Mouse (Mus musculus): ENCODE measurements around the gene Nup54.

Gene Nup54

DNA sequence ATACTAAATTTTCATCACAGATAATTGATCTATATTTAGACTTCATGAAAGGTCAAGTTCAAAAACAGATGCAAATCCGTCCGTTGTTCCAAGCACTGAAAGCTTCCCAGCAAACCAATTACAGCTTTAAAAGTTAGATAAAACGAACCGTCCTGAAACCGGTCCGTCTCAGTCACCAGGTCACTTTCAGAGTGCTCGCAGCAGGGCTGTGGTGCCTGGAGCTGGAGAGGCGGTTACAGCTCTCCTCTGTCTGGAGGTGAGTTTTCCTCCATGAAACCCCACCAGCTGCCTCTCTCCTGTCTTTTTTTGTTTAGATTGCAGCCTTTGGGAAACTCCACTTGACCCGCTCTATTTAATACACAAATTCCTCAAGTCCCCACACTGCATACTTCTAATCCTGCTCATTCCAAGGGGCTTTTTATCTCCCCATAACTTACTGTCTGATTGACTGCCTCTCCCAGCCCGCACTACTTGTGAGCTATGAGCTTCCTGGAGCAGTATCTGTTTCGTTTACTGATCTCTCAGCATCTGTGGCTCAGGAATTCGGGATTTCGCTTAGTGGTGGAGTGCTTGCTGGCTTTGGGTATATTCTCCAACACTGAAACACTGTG lies 58.1 kb downstream of the Nup54 start:
- no peak for DNase-seq (ENCODE audit: low spot score)

DNA sequence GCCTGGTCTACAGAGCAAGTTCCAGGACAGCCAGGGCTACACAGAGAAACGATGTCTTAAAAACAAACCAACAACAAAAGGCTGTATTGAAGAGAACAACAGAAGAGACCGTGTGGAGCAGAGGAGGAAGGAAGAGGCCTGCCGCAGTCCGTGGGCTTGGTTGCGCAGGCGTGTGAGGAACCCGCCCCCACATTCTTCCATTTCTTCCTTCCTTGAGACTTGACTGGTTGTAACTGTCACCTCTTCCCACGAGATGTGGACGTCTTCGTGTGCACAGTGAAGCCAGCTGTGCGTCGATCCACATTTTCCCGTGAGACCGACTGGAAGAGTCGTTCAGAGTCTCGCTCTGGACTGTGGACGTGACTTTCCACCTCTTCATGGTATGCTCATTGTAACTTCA lies 59.7 kb downstream of the Nup54 start:
- no peak for DNase-seq (ENCODE audit: low spot score)

GRCm38 (mm10) chr5:92374721-92375142 lies 60.3 kb downstream of the Nup54 start:
- no peak for DNase-seq (ENCODE audit: low spot score)

- DNase-seq (ENCODE audit: low spot score): no peak
Measured at GRCm38 (mm10) chr5:92372605-92373004, 62.4 kb downstream of the Nup54 start.

DNA sequence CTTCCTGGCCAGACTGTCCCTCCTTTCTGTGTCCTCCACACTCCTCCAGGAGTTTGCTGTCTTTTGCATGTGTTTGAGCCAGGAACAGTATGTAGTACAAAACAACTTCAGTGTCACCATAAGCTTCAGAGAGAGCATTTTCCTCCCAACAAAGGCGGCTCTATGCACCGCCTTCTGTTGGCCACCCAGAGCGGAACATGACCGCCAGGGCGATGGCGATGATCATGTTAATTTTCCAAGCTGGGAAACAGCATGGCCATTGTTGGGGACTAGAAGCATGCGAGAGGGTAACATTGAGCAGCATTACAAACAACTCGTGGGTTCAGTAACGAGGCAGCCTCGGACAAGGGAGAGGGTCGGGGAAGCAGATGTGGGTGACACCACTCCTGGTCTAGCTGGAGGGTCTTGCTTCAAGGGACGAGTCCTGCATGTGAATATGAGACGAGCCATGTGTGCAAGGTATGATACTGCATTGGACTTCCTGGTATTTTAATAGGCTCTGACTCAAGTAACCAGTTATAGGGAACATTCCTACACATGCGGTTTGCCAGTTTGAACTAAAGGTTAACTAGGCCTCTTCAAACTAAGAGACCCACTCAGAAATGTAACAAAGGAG lies 63.5 kb downstream of the Nup54 start:
- no peak for DNase-seq (ENCODE audit: low spot score)

DNA sequence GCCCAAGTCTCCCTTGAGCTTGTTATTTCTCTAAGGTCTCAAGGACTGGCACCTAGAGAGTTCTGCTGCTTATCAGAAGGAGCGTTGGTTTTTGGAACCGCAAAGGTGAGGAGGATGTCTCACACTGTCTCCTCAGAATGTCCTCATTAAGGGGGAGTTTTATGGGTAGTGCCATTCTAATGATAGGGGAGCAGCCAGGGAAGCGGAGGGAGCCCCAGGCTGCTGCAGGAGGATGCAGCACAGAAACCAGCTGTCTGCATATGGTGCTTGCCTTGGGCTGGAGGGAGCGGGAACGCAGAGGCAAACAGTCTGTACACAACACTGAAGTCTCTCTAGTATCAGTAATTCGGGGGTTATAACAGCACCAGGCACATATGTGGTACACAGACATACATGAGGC lies 64.1 kb downstream of the Nup54 start:
- DNase-seq (ENCODE audit: low spot score): no peak

DNA sequence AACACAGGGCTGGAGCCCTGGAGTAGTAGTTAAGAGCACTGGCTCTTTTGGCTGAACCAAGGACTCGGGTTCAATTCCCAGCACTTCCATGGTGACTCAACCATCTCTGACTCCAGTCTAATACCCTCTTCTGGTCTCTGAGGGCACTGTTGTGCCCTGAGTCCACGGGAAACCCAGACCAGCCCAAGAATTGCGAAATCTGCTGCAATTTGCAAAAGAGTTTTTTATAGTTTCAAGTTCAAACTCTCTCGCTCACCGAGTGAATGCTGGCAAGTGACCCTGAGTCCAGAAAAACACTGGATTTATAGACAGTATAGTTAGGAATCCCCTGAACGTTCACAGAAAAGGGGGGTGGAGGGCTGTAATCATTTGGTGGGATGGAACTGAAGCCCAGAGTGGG lies 64.6 kb downstream of the Nup54 start:
- DNase-seq (ENCODE audit: low spot score): no peak

GRCm38 (mm10) chr5:92369151-92369994 lies 65.6 kb downstream of the Nup54 start:
- DNase-seq (ENCODE audit: low spot score): no peak

DNA sequence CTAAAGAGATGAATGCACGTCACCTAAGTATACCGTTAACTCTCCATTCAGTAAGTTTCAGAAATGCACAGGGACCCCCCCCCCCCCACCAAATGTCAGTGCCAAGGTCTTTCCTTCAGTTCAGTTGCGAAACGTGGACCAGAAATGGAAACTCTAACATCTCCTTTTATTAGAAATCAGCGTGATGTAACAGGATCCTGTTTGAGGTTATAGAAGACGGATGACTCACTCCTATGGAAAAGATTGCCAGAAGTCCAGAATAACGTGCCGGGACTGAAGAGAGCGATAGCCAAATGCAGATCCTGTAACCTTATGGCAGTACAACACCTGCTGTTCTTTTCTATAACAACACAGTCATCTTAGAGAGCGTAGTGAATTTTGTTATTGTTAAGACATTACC lies 66.6 kb downstream of the Nup54 start:
- DNase-seq (ENCODE audit: low spot score): no peak

GRCm38 (mm10) chr5:92366565-92366964 lies 68.5 kb downstream of the Nup54 start:
- DNase-seq (ENCODE audit: low spot score): no peak

Measured in embryo, embryonic 10.5 days (tissue).